Mouse (Mus musculus): ENCODE data around the gene Ralgds.

- TF ChIP-seq POLR2A (IDR thresholded peaks at IDR 0.05; ENCODE audit: borderline replicate concordance, control insufficient read depth, low read depth, low read length) (no peak), CTCF (IDR thresholded peaks at IDR 0.05; ENCODE audit: control insufficient read depth, insufficient read depth, low read length) (peak; percentile 85)
These were observed 1.6 kb downstream of the Ralgds start for GRCm38 (mm10) chr2:28514489-28514888.

All from bone marrow, adult 2 months (tissue).